ENCODE assay signal across 8 mouse cellular contexts in the genomic region with DNA sequence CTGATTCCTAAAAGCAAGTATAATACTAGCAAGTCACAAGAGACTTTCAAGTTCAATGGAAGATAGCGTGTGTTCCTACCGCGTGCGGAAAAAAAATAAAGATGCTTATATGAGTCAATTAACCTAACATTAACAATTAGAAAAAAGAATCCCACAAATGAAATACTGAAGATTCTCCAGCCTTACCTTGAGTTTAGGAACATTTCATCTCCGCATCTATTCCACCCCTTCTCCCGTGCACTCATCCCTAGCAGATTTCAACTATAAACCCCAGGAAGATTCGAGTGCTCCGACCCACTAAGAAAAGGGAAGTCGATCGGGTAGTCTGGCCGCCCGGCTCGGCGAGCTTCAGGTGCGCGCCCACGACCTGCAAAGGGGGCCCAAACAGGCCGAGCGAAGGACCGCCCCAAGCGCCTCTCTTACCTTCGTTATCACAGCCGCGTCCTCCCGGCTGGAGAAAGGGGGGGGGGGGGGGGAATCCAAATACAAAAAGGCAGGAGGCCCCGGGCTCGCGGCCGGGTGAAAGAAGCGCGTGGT. TPM values are rescaled to one million over a fixed set of nuclear protein-coding genes. Genes with fewer than 3 reads are reported as not detected.
DNase-seq lines count a peak whose midpoint lies in the region; ATAC-seq and TF ChIP-seq lines count a peak whose summit lies in the region.

No protein-coding gene starts in this region.

- DNase-seq in embryo, embryonic 10 days (ENCODE audit: low spot score), result peak; percentile 44
- no peak for DNase-seq in embryo, embryonic 9.5 days (ENCODE audit: extremely low spot score)
- peak; percentile 65 for DNase-seq in 3134 (ENCODE audit: extremely low read depth, insufficient read length, low spot score)
- DNase-seq in limb, embryonic 11.5 days (ENCODE audit: low spot score), result peak; percentile 68
- peak; percentile 92 for DNase-seq in midbrain, embryonic 11.5 days (ENCODE audit: low spot score, missing footprints)
- peak; percentile 39 for DNase-seq in thymus, adult 2 months

- H3K27me3 ChIP-seq in limb, embryonic 11.5 days (ENCODE audit: control insufficient read depth, insufficient read depth, low read length), result no peaks in the 10 kb centered on the region
- no peaks in the 10 kb centered on the region for H3K27me3 ChIP-seq in midbrain, embryonic 11.5 days (ENCODE audit: control insufficient read depth, insufficient read depth, low read length)
- no peaks in the 10 kb centered on the region for H3K27me3 ChIP-seq in thymus, adult 2 months (ENCODE audit: control insufficient read depth, insufficient read depth, low read length)

- ATAC-seq in granulocyte monocyte progenitor cell, adult 5-6 weeks (replicated peaks; ENCODE audit: poor library complexity, severe bottlenecking), result peak; percentile 33
- ATAC-seq in limb, embryonic 11.5 days (ENCODE audit: insufficient number of reproducible peaks, low FRiP score, low TSS enrichment, low read depth), result 0 out of 2 replicates have a peak, but pooled peaks have one; percentile 2
- ATAC-seq in midbrain, embryonic 11.5 days (ENCODE audit: low FRiP score), result no peak

- WGBS in limb, embryonic 11.5 days, result under 1% methylated on average over 31 of the region's 31 CpGs
- WGBS in midbrain, embryonic 11.5 days, result under 1% methylated on average over 25 of the region's 31 CpGs
- under 1% methylated on average over 31 of the region's 31 CpGs for WGBS in thymus, adult 2 months

- H3K9me3 ChIP-seq in limb, embryonic 11.5 days (ENCODE audit: control insufficient read depth, low read length), result no peaks in the 10 kb centered on the region
- H3K9me3 ChIP-seq in midbrain, embryonic 11.5 days (ENCODE audit: control insufficient read depth, low read length), result no peaks in the 10 kb centered on the region

- H3K4me2 ChIP-seq in limb, embryonic 11.5 days (ENCODE audit: low read depth, severe bottlenecking), result peak overlapping the region; percentile 59
- peak overlapping the region; percentile 63 for H3K4me2 ChIP-seq in midbrain, embryonic 11.5 days

- peaks cover 3% of the 10 kb centered on the region; the same call in 1 of the 2 replicates for H3K4me1 ChIP-seq in bone marrow macrophage, adult 2 months (ENCODE audit: control insufficient read depth, insufficient read depth, low read length)
- peaks cover 5% of the 10 kb centered on the region; the same call in 1 of the 2 replicates for H3K4me1 ChIP-seq in limb, embryonic 11.5 days (ENCODE audit: control insufficient read depth, insufficient read depth, low read length)
- H3K4me1 ChIP-seq in midbrain, embryonic 11.5 days (ENCODE audit: control insufficient read depth, insufficient read depth, low read length), result peaks cover 11% of the 10 kb centered on the region
- no peaks in the 10 kb centered on the region for H3K4me1 ChIP-seq in thymus, adult 2 months (replicated peaks; ENCODE audit: control insufficient read depth, insufficient read depth, low read length)

- no peak for TF ChIP-seq POLR2A in bone marrow macrophage, adult 2 months (IDR thresholded peaks at IDR 0.05; ENCODE audit: borderline replicate concordance, low read depth, low read length)
- TF ChIP-seq POLR2A in thymus, adult 2 months (IDR thresholded peaks at IDR 0.05; ENCODE audit: control insufficient read depth, extremely low read depth, insufficient read depth, low read length, poor library complexity), result no peak

- H3K36me3 ChIP-seq in limb, embryonic 11.5 days (ENCODE audit: control insufficient read depth, insufficient read depth, low read length), result no peaks in the 10 kb centered on the region
- H3K36me3 ChIP-seq in midbrain, embryonic 11.5 days (ENCODE audit: control insufficient read depth, insufficient read depth, low read length), result no peaks in the 10 kb centered on the region
- no peaks in the 10 kb centered on the region for H3K36me3 ChIP-seq in thymus, adult 2 months (ENCODE audit: control insufficient read depth, insufficient read depth, low read length)

- peak overlapping the region; percentile 89 for H3K4me3 ChIP-seq in bone marrow macrophage, adult 2 months (ENCODE audit: insufficient read depth, low read length)
- peak overlapping the region; percentile 80 for H3K4me3 ChIP-seq in limb, embryonic 11.5 days (ENCODE audit: low read depth, low read length)
- H3K4me3 ChIP-seq in midbrain, embryonic 11.5 days (ENCODE audit: low read depth, low read length), result peak overlapping the region; percentile 89
- peak overlapping the region; percentile 62 for H3K4me3 ChIP-seq in thymus, adult 2 months (ENCODE audit: control insufficient read depth, insufficient read depth, low read length)

- H3K27ac ChIP-seq in bone marrow macrophage, adult 2 months (ENCODE audit: insufficient read depth, low read depth, low read length), result no peak overlapping the region
- peak overlapping the region; percentile 84 for H3K27ac ChIP-seq in limb, embryonic 11.5 days (replicated peaks; ENCODE audit: low read depth, low read length)
- peak overlapping the region; percentile 88 for H3K27ac ChIP-seq in midbrain, embryonic 11.5 days (ENCODE audit: low read depth, low read length)
- no peak overlapping the region for H3K27ac ChIP-seq in thymus, adult 2 months (ENCODE audit: control insufficient read depth, insufficient read depth, low read length)

- TF ChIP-seq CTCF in bone marrow macrophage, adult 2 months (IDR thresholded peaks at IDR 0.05; ENCODE audit: low read depth, low read length), result no peak
- no peak for TF ChIP-seq CTCF in thymus, adult 2 months (IDR thresholded peaks at IDR 0.05; ENCODE audit: borderline replicate concordance, control insufficient read depth, extremely low read depth, insufficient read depth, low read length, poor library complexity)

- peak overlapping the region; percentile 90 for H3K9ac ChIP-seq in limb, embryonic 11.5 days (ENCODE audit: low read length)
- peak overlapping the region; percentile 96 for H3K9ac ChIP-seq in midbrain, embryonic 11.5 days (ENCODE audit: low read length)

RNA-seq across cellular contexts. Expression of a gene that starts 0.9 kb away (rescaled TPM):
- polyA plus RNA-seq in bone marrow macrophage, adult 2 months (2012; ENCODE audit: insufficient read depth, insufficient read length, missing spikeins), result 2.9 and 6.6 TPM in 2 replicates
- 23.0 and 28.0 TPM in 2 replicates for total RNA-seq in granulocyte monocyte progenitor cell, adult 5-6 weeks (2014; fragmentation: Nextera tagmentation)
- 13.6 and 20.3 TPM in 2 replicates for total RNA-seq in granulocyte monocyte progenitor cell, adult 5-6 weeks (2017)
- 4.1 and 6.9 TPM in 2 replicates for polyA plus RNA-seq in limb, embryonic 11.5 days (2014; fragmentation: Nextera tagmentation; extraction: Ambion mirVana)
- 12.9 and 17.7 TPM in 2 replicates for polyA plus RNA-seq in midbrain, embryonic 11.5 days (2014; fragmentation: Nextera tagmentation; extraction: Ambion mirVana)
- 4.4 and 8.6 TPM in 2 replicates for polyA plus RNA-seq in thymus, adult 2 months (2012; rRNA removed)

Comparison
In these comparisons a context has a peak if more than half of its experiments do, and no peak if none do; other contexts are left out.
1. H3K27ac ChIP-seq: peak in limb, embryonic 11.5 days (single experiment) and midbrain, embryonic 11.5 days (single experiment); none in bone marrow macrophage, adult 2 months (single experiment) and thymus, adult 2 months (single experiment).
2. Peak in every context shown above with its lines, with median percentiles within 50 percentile points of each other: H3K4me3 ChIP-seq.